Mouse (Mus musculus): Measurements from ENCODE around the gene Adcy2. TPM values are rescaled to one million over a fixed set of nuclear protein-coding genes. Genes with fewer than 3 reads are reported as not detected.

Adcy2 gene
- total and polyA plus RNA-seq, 3 experiments: not detected

DNA sequence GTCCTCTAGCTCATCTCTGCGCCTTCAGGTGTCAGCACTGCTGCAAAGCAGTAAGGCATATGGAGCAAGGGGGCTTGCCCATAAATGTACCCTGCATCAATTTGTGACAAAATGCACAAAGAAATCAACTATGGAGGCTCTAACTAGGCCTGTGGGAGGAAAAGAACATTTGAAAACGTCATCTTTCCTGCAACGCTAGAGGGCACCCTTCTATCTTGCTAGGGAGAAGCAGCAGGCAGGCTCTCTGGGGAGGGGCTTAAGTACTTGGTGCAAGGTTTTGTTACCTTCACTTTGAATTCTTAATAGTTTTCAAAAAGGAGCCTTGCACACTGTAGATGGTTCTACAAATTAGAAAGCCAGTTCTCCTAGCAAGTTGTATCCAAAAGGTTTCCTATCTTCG is 2.8 kb upstream of the Adcy2 start:
- H3K36me3 ChIP-seq (replicated peaks in 1 of 2; ENCODE audit: control insufficient read depth in 1 of 2, insufficient read depth in 1 of 2, low read length in 1 of 2): no peaks in the 10 kb centered on the region
- H3K9me3 ChIP-seq (replicated peaks; ENCODE audit: low read length): peaks cover 68% of the 10 kb centered on the region
- no peak for TF ChIP-seq BHLHE40 (IDR thresholded peaks at IDR 0.05; ENCODE audit: low read depth, low read length)
- TF ChIP-seq PAX5 (IDR thresholded peaks at IDR 0.05; ENCODE audit: low read length): no peak
- TF ChIP-seq GABPA (IDR thresholded peaks at IDR 0.05; ENCODE audit: insufficient replicate concordance, low read depth, low read length): no peak
- TF ChIP-seq JUND (conservative IDR thresholded peaks at IDR 0.05; ENCODE audit: low read depth, low read length): no peak
- TF ChIP-seq NELFE (IDR thresholded peaks at IDR 0.05; ENCODE audit: low read depth, low read length): no peak
- no peak for TF ChIP-seq ZC3H11A (IDR thresholded peaks at IDR 0.05; ENCODE audit: low read depth, low read length)
- TF ChIP-seq MAZ (IDR thresholded peaks at IDR 0.05; ENCODE audit: low read depth, low read length): no peak
- TF ChIP-seq IRF4 (IDR thresholded peaks at IDR 0.05; ENCODE audit: low read depth, low read length): no peak
- no peak for TF ChIP-seq ZKSCAN1 (IDR thresholded peaks at IDR 0.05; ENCODE audit: borderline replicate concordance, low read depth, low read length)
- TF ChIP-seq USF2 (conservative IDR thresholded peaks at IDR 0.05; ENCODE audit: low read depth, low read length): no peak
- no peak for TF ChIP-seq USF1 (IDR thresholded peaks at IDR 0.05; ENCODE audit: low read depth, low read length)
- TF ChIP-seq TCF12 (IDR thresholded peaks at IDR 0.05; ENCODE audit: low read depth, low read length): no peak
- TF ChIP-seq SMC3 (IDR thresholded peaks at IDR 0.05; ENCODE audit: low read depth, low read length): no peak
- TF ChIP-seq E2F4 (IDR thresholded peaks at IDR 0.05; ENCODE audit: insufficient replicate concordance, low read depth, low read length): no peak
- TF ChIP-seq ZMIZ1 (IDR thresholded peaks at IDR 0.05; ENCODE audit: low read depth, low read length): no peak
- no peak for TF ChIP-seq ELF1 (IDR thresholded peaks at IDR 0.05; ENCODE audit: low read depth, low read length)
- no peak overlapping the region for H3K4me2 ChIP-seq (ENCODE audit: insufficient read depth, low read depth, poor library complexity, severe bottlenecking)
- H3K9ac ChIP-seq (ENCODE audit: insufficient read depth, low read depth): no peak overlapping the region
- H3K4me1 ChIP-seq (ENCODE audit: control insufficient read depth in 1 of 2, insufficient read depth in 2 of 2): no peaks in the 10 kb centered on the region
- H3K27me3 ChIP-seq (replicated peaks): no peaks in the 10 kb centered on the region
- H3K4me3 ChIP-seq (replicated peaks in 1 of 3; ENCODE audit: low read depth in 2 of 3, low read length in 2 of 3, poor library complexity in 1 of 3): no peak overlapping the region
- no peak for DNase-seq (ENCODE audit: extremely low read depth)
- H3K27ac ChIP-seq (ENCODE audit: insufficient read depth, low read depth): no peak overlapping the region
- no peaks in the 10 kb centered on the region for H3K79me2 ChIP-seq (replicated peaks; ENCODE audit: control insufficient read depth, extremely low read depth, insufficient read depth, poor library complexity, severe bottlenecking)
- dilution Hi-C loops (cut with MboI; ENCODE audit: extremely low pct_ligation_motif_present, extremely low pct_unique_long_range_greater_than_20kb, low sequenced_read_pairs): no loop called here
- in situ Hi-C loops (cut with MboI; ENCODE audit: low pct_ligation_motif_present, low pct_unique_long_range_greater_than_20kb, low sequenced_read_pairs): no loop called here

- Histone ChIP-seq H3K4me3 (replicated peaks in 1 of 3; ENCODE audit: low read depth in 2 of 3, low read length in 2 of 3, poor library complexity in 1 of 3) (no peak overlapping the region), H3K27me3 (replicated peaks) (no peaks in the 10 kb centered on the region), H3K9ac (ENCODE audit: insufficient read depth, low read depth) (no peak overlapping the region), H3K79me2 (replicated peaks; ENCODE audit: control insufficient read depth, extremely low read depth, insufficient read depth, poor library complexity, severe bottlenecking) (no peaks in the 10 kb centered on the region), H3K4me2 (ENCODE audit: insufficient read depth, low read depth, poor library complexity, severe bottlenecking) (no peak overlapping the region), H3K27ac (ENCODE audit: insufficient read depth, low read depth) (no peak overlapping the region), H3K4me1 (ENCODE audit: control insufficient read depth in 1 of 2, insufficient read depth in 2 of 2) (no peaks in the 10 kb centered on the region), H3K36me3 (replicated peaks in 1 of 2; ENCODE audit: control insufficient read depth in 1 of 2, insufficient read depth in 1 of 2, low read length in 1 of 2) (no peaks in the 10 kb centered on the region), H3K9me3 (replicated peaks; ENCODE audit: low read length) (peaks cover 66% of the 10 kb centered on the region)
- no peak for DNase-seq (ENCODE audit: extremely low read depth)
- TF ChIP-seq CHD1 (IDR thresholded peaks at IDR 0.05; ENCODE audit: low read depth, low read length) (no peak), ZNF384 (IDR thresholded peaks at IDR 0.05; ENCODE audit: low read depth, low read length) (no peak), USF1 (IDR thresholded peaks at IDR 0.05; ENCODE audit: low read depth, low read length) (no peak), TCF12 (IDR thresholded peaks at IDR 0.05; ENCODE audit: low read depth, low read length) (no peak), SMC3 (IDR thresholded peaks at IDR 0.05; ENCODE audit: low read depth, low read length) (no peak), EP300 (IDR thresholded peaks at IDR 0.05; ENCODE audit: low read length) (no peak), JUN (IDR thresholded peaks at IDR 0.05; ENCODE audit: insufficient read depth, low read depth, low read length) (no peak), MAX (IDR thresholded peaks at IDR 0.05; ENCODE audit: low read length) (no peak), POLR2A (IDR thresholded peaks at IDR 0.05; ENCODE audit: low read depth, low read length) (no peak), NELFE (IDR thresholded peaks at IDR 0.05; ENCODE audit: low read depth, low read length) (no peak), MXI1 (IDR thresholded peaks at IDR 0.05; ENCODE audit: low read depth, low read length) (no peak), CHD2 (IDR thresholded peaks at IDR 0.05; ENCODE audit: low read length) (no peak), PAX5 (IDR thresholded peaks at IDR 0.05; ENCODE audit: low read length) (no peak), TBP (conservative IDR thresholded peaks at IDR 0.05; ENCODE audit: low read depth, low read length) (no peak), MAFK (IDR thresholded peaks at IDR 0.05; ENCODE audit: insufficient replicate concordance, low read length) (no peak), USF2 (conservative IDR thresholded peaks at IDR 0.05; ENCODE audit: low read depth, low read length) (no peak), SIN3A (IDR thresholded peaks at IDR 0.05; ENCODE audit: low read length) (no peak), ZKSCAN1 (IDR thresholded peaks at IDR 0.05; ENCODE audit: borderline replicate concordance, low read depth, low read length) (no peak), ZC3H11A (IDR thresholded peaks at IDR 0.05; ENCODE audit: low read depth, low read length) (no peak)
- in situ Hi-C loops (cut with MboI; ENCODE audit: low pct_ligation_motif_present, low pct_unique_long_range_greater_than_20kb, low sequenced_read_pairs): no loop called here
- dilution Hi-C loops (cut with MboI; ENCODE audit: extremely low pct_ligation_motif_present, extremely low pct_unique_long_range_greater_than_20kb, low sequenced_read_pairs): no loop called here
These were observed 485 bp upstream of the Adcy2 start for GRCm38 (mm10) chr13:68999826-69000225.
